7 mouse cellular contexts compared by ENCODE assay signal in genomic region chr2:102057029-102057685, GRCm38 (mm10).
DNase-seq lines count a peak whose midpoint lies in the region; ATAC-seq and TF ChIP-seq lines count a peak whose summit lies in the region.

No protein-coding gene starts in this region.

- no peaks in the 10 kb centered on the region for H3K9me3 ChIP-seq in limb, embryonic 14.5 days (ENCODE audit: control insufficient read depth, low read length)
- no peaks in the 10 kb centered on the region for H3K9me3 ChIP-seq in limb, embryonic 10.5 days (replicated peaks)
- no peaks in the 10 kb centered on the region for H3K9me3 ChIP-seq in stomach, embryonic 16.5 days (replicated peaks; ENCODE audit: control insufficient read depth, low read length)

- H3K4me3 ChIP-seq in limb, embryonic 14.5 days (replicated peaks; ENCODE audit: low read length), result no peak overlapping the region
- H3K4me3 ChIP-seq in limb, embryonic 10.5 days, result no peak overlapping the region
- H3K4me3 ChIP-seq in left cerebral cortex, adult 2 months, result no peak overlapping the region
- no peak overlapping the region for H3K4me3 ChIP-seq in stomach, embryonic 16.5 days (replicated peaks; ENCODE audit: low read length)

- no peak for TF ChIP-seq CTCF in brain, embryonic 14.5 days (IDR thresholded peaks at IDR 0.05; ENCODE audit: borderline replicate concordance, extremely low read depth, insufficient read depth, insufficient read length)
- no peak for TF ChIP-seq CTCF in left cerebral cortex, adult 2 months (IDR thresholded peaks at IDR 0.05)

- no peak overlapping the region for H3K4me2 ChIP-seq in limb, embryonic 14.5 days (replicated peaks; ENCODE audit: low read depth, low read length, severe bottlenecking)
- H3K4me2 ChIP-seq in stomach, embryonic 16.5 days (ENCODE audit: low read depth, low read length), result no peak overlapping the region

- no peak for TF ChIP-seq POLR2A in limb, embryonic 14.5 days (IDR thresholded peaks at IDR 0.05; ENCODE audit: borderline replicate concordance, extremely low read depth, insufficient read depth, insufficient read length)
- TF ChIP-seq POLR2A in brain, embryonic 14.5 days (IDR thresholded peaks at IDR 0.05; ENCODE audit: borderline replicate concordance, extremely low read depth, insufficient read depth, insufficient read length, poor library complexity, severe bottlenecking), result no peak

- no peaks in the 10 kb centered on the region for H3K27me3 ChIP-seq in limb, embryonic 14.5 days (ENCODE audit: control insufficient read depth, insufficient read depth, low read length)
- no peaks in the 10 kb centered on the region for H3K27me3 ChIP-seq in limb, embryonic 10.5 days (ENCODE audit: low read depth, poor library complexity, severe bottlenecking)
- no peaks in the 10 kb centered on the region for H3K27me3 ChIP-seq in stomach, embryonic 16.5 days (ENCODE audit: control insufficient read depth, insufficient read depth, low read length)

- H3K36me3 ChIP-seq in limb, embryonic 14.5 days (ENCODE audit: control insufficient read depth, insufficient read depth, low read length), result peaks cover 48% of the 10 kb centered on the region
- H3K36me3 ChIP-seq in limb, embryonic 10.5 days, result peaks cover 71% of the 10 kb centered on the region
- H3K36me3 ChIP-seq in stomach, embryonic 16.5 days (ENCODE audit: control insufficient read depth, insufficient read depth, low read length), result no peaks in the 10 kb centered on the region

- H3K27ac ChIP-seq in limb, embryonic 14.5 days (replicated peaks; ENCODE audit: low read depth, low read length), result 0 out of 2 replicates have a peak overlapping the region, but pooled peaks have one; percentile 33
- no peak overlapping the region for H3K27ac ChIP-seq in limb, embryonic 10.5 days
- peak overlapping the region; percentile 78 for H3K27ac ChIP-seq in left cerebral cortex, adult 2 months
- peak overlapping the region; percentile 46 for H3K27ac ChIP-seq in stomach, embryonic 16.5 days (ENCODE audit: low read length)

- no peaks in the 10 kb centered on the region for H3K4me1 ChIP-seq in limb, embryonic 14.5 days (ENCODE audit: control insufficient read depth, insufficient read depth, low read length)
- no peaks in the 10 kb centered on the region for H3K4me1 ChIP-seq in limb, embryonic 10.5 days
- no peaks in the 10 kb centered on the region; the same call in 1 of the 2 replicates for H3K4me1 ChIP-seq in stomach, embryonic 16.5 days (ENCODE audit: control insufficient read depth, insufficient read depth, low read length)

- no peak overlapping the region for H3K9ac ChIP-seq in limb, embryonic 14.5 days (ENCODE audit: low read depth, low read length, severe bottlenecking)
- no peak overlapping the region for H3K9ac ChIP-seq in stomach, embryonic 16.5 days (ENCODE audit: low read length)

- ATAC-seq in limb, embryonic 14.5 days (ENCODE audit: low FRiP score, low read depth), result no peak; the same call in 1 of the 2 replicates
- 0 out of 2 replicates have a peak, but pooled peaks have one; percentile 13 for ATAC-seq in stomach, embryonic 16.5 days (ENCODE audit: insufficient read depth, low FRiP score)

- intact Hi-C loops in left cerebral cortex, adult 2 months (cut with DNase I), result no loop called here

- 78% methylated on average over 8 of the region's 9 CpGs for WGBS in limb, embryonic 14.5 days
- 83% methylated on average over 9 of the region's 9 CpGs for WGBS in limb, embryonic 10.5 days
- 36% methylated on average over 9 of the region's 9 CpGs for WGBS in stomach, embryonic 16.5 days

- DNase-seq in limb, embryonic 14.5 days (ENCODE audit: low spot score), result no peak
- DNase-seq in limb, embryonic 10.5 days (ENCODE audit: low spot score), result no peak
- DNase-seq in brain, embryonic 14.5 days (ENCODE audit: low read depth), result peak; percentile 53
- peak; percentile 26 to 51 for DNase-seq in left cerebral cortex, adult 2 months (ENCODE audit: extremely low spot score in 1 of 2, low spot score in 2 of 2)
- no peak for DNase-seq in gastrocnemius, adult 8-10 months (ENCODE audit: low spot score in 2 of 2)
- DNase-seq in heart, adult 8-10 months (ENCODE audit: low spot score), result no peak

Comparison
In these comparisons a context has a peak if more than half of its experiments do, and no peak if none do; other contexts are left out.
1. DNase-seq: peak in brain, embryonic 14.5 days (single experiment) and left cerebral cortex, adult 2 months (2 of 2); none in limb, embryonic 14.5 days (single experiment), limb, embryonic 10.5 days (single experiment), gastrocnemius, adult 8-10 months (0 of 2) and heart, adult 8-10 months (single experiment).